Mouse (Mus musculus) kidney, postnatal 0 days (tissue): ENCODE results near the gene Rhbdf2. TPM values are rescaled to one million over a fixed set of nuclear protein-coding genes. Genes with fewer than 3 reads are reported as not detected.
A peak's percentile ranks its signal among the peaks of the same experiment; 100 is the strongest.

ENCODE experiments used
- ATAC-seq: fragments of 200-750 bp; cut with Nextera tagmentation; replicated peaks from 2 replicates; pipeline ENCODE4 v1.8.0; 2017; ENCODE audit warnings: low read depth, moderate number of reproducible peaks, moderate TSS enrichment, moderate library complexity; ENCODE audit not compliant: low FRiP score
- DNase-seq: peaks from one replicate; pipeline ENCODE4 v3.0.0-alpha.2; 2016; ENCODE audit warnings: low spot score
- H3K27ac ChIP-seq: fragments of 300-500 bp; sonication (generic); 2 replicates; pipeline ENCODE4 v1.5.1; 2014; ENCODE audit warnings: mild to moderate bottlenecking
- H3K27me3 ChIP-seq: fragments of 300-500 bp; sonication (generic); 2 replicates; pipeline ENCODE4 v1.6.1; 2014; ENCODE audit warnings: low read length, mixed read lengths; ENCODE audit not compliant: insufficient read depth
- H3K36me3 ChIP-seq: fragments of 300-500 bp; sonication (generic); 2 replicates; pipeline ENCODE4 v1.6.1; 2014; ENCODE audit warnings: low read length, mixed read lengths; ENCODE audit not compliant: insufficient read depth
- H3K4me1 ChIP-seq: fragments of 300-500 bp; sonication (generic); replicated peaks from 2 replicates; pipeline ENCODE4 v1.6.1; 2014; ENCODE audit warnings: antibody characterized with exemption, low read length, mixed read lengths; ENCODE audit not compliant: insufficient read depth
- H3K4me2 ChIP-seq: fragments of 300-500 bp; sonication (generic); 2 replicates; pipeline ENCODE4 v1.6.1; 2014; ENCODE audit warnings: mild to moderate bottlenecking, low read length, moderate library complexity, mixed read lengths
- H3K4me3 ChIP-seq: fragments of 300-500 bp; sonication (generic); replicated peaks from 2 replicates; pipeline ENCODE4 v1.5.1; 2014; ENCODE audit warnings: low read depth, low read length
- H3K9ac ChIP-seq: fragments of 300-500 bp; sonication (generic); 2 replicates; pipeline ENCODE4 v1.6.1; 2014; ENCODE audit warnings: low read depth, low read length
- H3K9me3 ChIP-seq: fragments of 300-500 bp; sonication (generic); replicated peaks from 2 replicates; pipeline ENCODE4 v1.6.1; 2016; ENCODE audit warnings: low read length, inconsistent platforms, mixed read lengths
- CTCF ChIP-seq: IDR thresholded peaks from 2 replicates; pipeline ENCODE4 v1.5.1; 2016; ENCODE audit warnings: antibody characterized with exemption, low read depth, mild to moderate bottlenecking, moderate library complexity
- WGBS: fragments of 180-500 bp; shearing (Covaris S2); extraction: QIAGEN DNeasy Blood & Tissue Kit; methylation state at CpG from one replicate; pipeline ENCODE4 v1.1.7; 2014; 5-methylcytosine and 5-hydroxymethylcytosine counted together
- polyA plus RNA-seq: library from polyadenylated mRNA; unstranded; fragments of >200 nt; fragmentation: Nextera tagmentation; extraction: Ambion mirVana; gene quantifications from 2 replicates; pipeline ENCODE4 v1.2.1, GENCODE M21; 2015

The Rhbdf2 gene
- polyA plus RNA-seq, 1 experiment from 2014 or later: 9.0 TPM

GRCm38 (mm10) chr11:116660181-116660580, 33.4 kb upstream of the Rhbdf2 start:
- 74% methylated on average over 9 of the region's 9 CpGs for WGBS
- Histone ChIP-seq H3K27ac (no peak overlapping the region), H3K4me2 (no peak overlapping the region), H3K4me3 (no peak overlapping the region), H3K4me1 (peaks cover 23% of the 10 kb centered on the region), H3K27me3 (no peaks in the 10 kb centered on the region), H3K9ac (no peak overlapping the region), H3K36me3 (no peaks in the 10 kb centered on the region), H3K9me3 (no peaks in the 10 kb centered on the region)
- TF ChIP-seq CTCF: no peak
- no peak for DNase-seq
- ATAC-seq: no peak

GRCm38 (mm10) chr11:116659027-116659621, 32.3 kb upstream of the Rhbdf2 start:
- no peak for TF ChIP-seq CTCF
- H3K4me3 ChIP-seq: no peak overlapping the region
- H3K27ac ChIP-seq: no peak overlapping the region
- H3K4me2 ChIP-seq: no peak overlapping the region
- peaks cover 24% of the 10 kb centered on the region for H3K4me1 ChIP-seq
- WGBS: 78% methylated on average over 15 of the region's 15 CpGs
- no peaks in the 10 kb centered on the region; the same call in 1 of the 2 replicates for H3K27me3 ChIP-seq
- no peaks in the 10 kb centered on the region for H3K9me3 ChIP-seq
- H3K36me3 ChIP-seq: no peaks in the 10 kb centered on the region
- no peak overlapping the region for H3K9ac ChIP-seq
- DNase-seq: no peak
- ATAC-seq: no peak

GRCm38 (mm10) chr11:116658238-116658637, 31.4 kb upstream of the Rhbdf2 start:
- Histone ChIP-seq H3K9ac (no peak overlapping the region), H3K4me2 (0 out of 2 replicates have a peak overlapping the region, but pooled peaks have one; percentile 4), H3K27me3 (peaks cover 3% of the 10 kb centered on the region; the same call in 1 of the 2 replicates), H3K36me3 (no peaks in the 10 kb centered on the region), H3K4me3 (no peak overlapping the region), H3K4me1 (peaks cover 27% of the 10 kb centered on the region), H3K9me3 (no peaks in the 10 kb centered on the region), H3K27ac (peak overlapping the region; percentile 66; the same call in 1 of the 2 replicates)
- 56% methylated on average over 10 of the region's 10 CpGs for WGBS
- DNase-seq (peak; percentile 57), ATAC-seq (no peak; the same call in 1 of the 2 replicates)
- no peak for TF ChIP-seq CTCF

- Histone ChIP-seq H3K27ac (peak overlapping the region; percentile 66), H3K9ac (peak overlapping the region; percentile 15; the same call in 1 of the 2 replicates), H3K9me3 (no peaks in the 10 kb centered on the region), H3K4me3 (peak overlapping the region; percentile 21; the same call in 1 of the 2 replicates), H3K27me3 (peaks cover 6% of the 10 kb centered on the region; the same call in 1 of the 2 replicates), H3K36me3 (no peaks in the 10 kb centered on the region), H3K4me1 (peaks cover 27% of the 10 kb centered on the region), H3K4me2 (peak overlapping the region; percentile 50)
- 9% methylated on average over 22 of the region's 22 CpGs for WGBS
- TF ChIP-seq CTCF: peak; percentile 59
- ATAC-seq: peak; percentile 79
- peak; percentile 99 for DNase-seq
Observed at GRCm38 (mm10) chr11:116657311-116658223, 30.7 kb upstream of the Rhbdf2 start.

GRCm38 (mm10) chr11:116656348-116657191, 29.8 kb upstream of the Rhbdf2 start:
- Histone ChIP-seq H3K27ac (no peak overlapping the region), H3K4me2 (no peak overlapping the region), H3K4me1 (peaks cover 22% of the 10 kb centered on the region), H3K9me3 (no peaks in the 10 kb centered on the region), H3K4me3 (no peak overlapping the region), H3K27me3 (peaks cover 6% of the 10 kb centered on the region; the same call in 1 of the 2 replicates), H3K36me3 (no peaks in the 10 kb centered on the region), H3K9ac (0 out of 2 replicates have a peak overlapping the region, but pooled peaks have one; percentile 15)
- ATAC-seq: no peak
- TF ChIP-seq CTCF: no peak
- DNase-seq: no peak
- WGBS: 75% methylated on average over 16 of the region's 16 CpGs
